Mouse (Mus musculus): ENCODE measurements around the gene Uba2. TPM values are rescaled to one million over a fixed set of nuclear protein-coding genes. Genes with fewer than 3 reads are reported as not detected.
"Not testable (repeated sequence)": the region's sequence is repeated elsewhere in the genome, so short reads cannot be mapped to it uniquely, and the experiment has no call there.

Gene Uba2
- polyA plus RNA-seq, 1 experiment from 2014 or later = 80.5 TPM

GRCm38 (mm10) chr7:34183356-34183755, 14.0 kb upstream of the Uba2 start:
- Histone ChIP-seq H3K27ac (replicated peaks) (peak overlapping the region; percentile 45; the same call in 1 of the 2 replicates), H3K36me3 (ENCODE audit: control insufficient read depth, insufficient read depth, low read length) (peaks cover 25% of the 10 kb centered on the region), H3K9me3 (ENCODE audit: control insufficient read depth, low read length) (no peaks in the 10 kb centered on the region), H3K4me1 (replicated peaks; ENCODE audit: control insufficient read depth, insufficient read depth) (no peaks in the 10 kb centered on the region), H3K27me3 (ENCODE audit: control insufficient read depth, insufficient read depth, low read length) (no peaks in the 10 kb centered on the region), H3K4me3 (ENCODE audit: low read depth, low read length) (no peak overlapping the region), H3K4me2 (replicated peaks; ENCODE audit: low read depth) (no peak overlapping the region), H3K9ac (ENCODE audit: low read length) (no peak overlapping the region)
- no peak for TF ChIP-seq CTCF (IDR thresholded peaks at IDR 0.05; ENCODE audit: low read depth)
- no peak for TF ChIP-seq EP300 (optimal IDR thresholded peaks at IDR 0.05)
- DNase-seq (ENCODE audit: low spot score) (no peak), ATAC-seq (ENCODE audit: low FRiP score, low TSS enrichment) (peak; percentile 76)
- 76% methylated on average over 13 of the region's 13 CpGs for WGBS

DNA sequence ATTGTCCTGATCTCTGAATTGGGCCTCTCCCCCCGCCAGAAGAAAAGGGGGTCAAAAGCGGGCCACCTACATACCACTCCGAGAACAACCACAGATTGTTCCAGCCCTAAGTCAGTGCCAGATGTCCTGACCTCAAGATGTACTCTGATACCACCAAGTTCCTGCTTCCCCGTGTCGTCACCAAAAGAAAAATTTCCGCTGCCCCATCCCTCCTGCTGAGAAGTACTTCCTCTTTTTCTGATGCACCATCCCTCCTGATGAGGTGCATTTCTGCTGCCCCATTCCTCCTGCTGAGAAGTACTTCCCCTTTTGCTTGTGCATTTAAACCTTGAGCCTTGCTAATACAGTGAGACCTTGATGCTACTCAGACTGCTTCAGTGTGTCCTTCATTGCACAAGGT, 6.8 kb upstream of the Uba2 start:
- not testable (repeated sequence) for H3K9ac ChIP-seq (ENCODE audit: low read length); DNase-seq (ENCODE audit: low spot score); H3K4me2 ChIP-seq (replicated peaks; ENCODE audit: low read depth); ATAC-seq (ENCODE audit: low FRiP score, low TSS enrichment); H3K4me1 ChIP-seq (replicated peaks; ENCODE audit: control insufficient read depth, insufficient read depth); H3K4me3 ChIP-seq (ENCODE audit: low read depth, low read length); H3K27ac ChIP-seq (replicated peaks); H3K27me3 ChIP-seq (ENCODE audit: control insufficient read depth, insufficient read depth, low read length); H3K9me3 ChIP-seq (ENCODE audit: control insufficient read depth, low read length); H3K36me3 ChIP-seq (ENCODE audit: control insufficient read depth, insufficient read depth, low read length)
- WGBS = 86% methylated on average over 6 of the region's 6 CpGs

DNA sequence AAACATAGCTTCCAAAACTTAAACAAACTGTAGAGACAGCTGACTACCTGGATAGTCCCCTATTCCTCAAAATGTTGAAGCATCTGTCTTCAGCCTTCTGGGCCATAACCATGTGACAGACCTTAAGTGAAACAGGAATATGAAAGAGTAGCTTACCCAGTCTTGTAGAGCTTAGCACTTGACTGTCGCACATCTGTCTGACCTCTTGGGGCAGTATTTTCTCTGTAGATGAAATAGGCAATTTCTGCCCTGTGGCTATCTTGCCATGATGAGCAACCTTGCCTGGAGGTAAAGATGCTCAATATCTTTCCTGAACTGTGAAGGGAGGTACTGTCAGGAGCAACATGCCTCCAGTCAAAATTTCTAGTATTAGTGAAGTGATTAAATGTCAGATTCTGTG, 2.9 kb upstream of the Uba2 start:
- ATAC-seq (ENCODE audit: low FRiP score, low TSS enrichment) (no peak), DNase-seq (ENCODE audit: low spot score) (no peak)
- Histone ChIP-seq H3K9ac (ENCODE audit: low read length) (no peak overlapping the region), H3K27ac (replicated peaks) (no peak overlapping the region), H3K36me3 (ENCODE audit: control insufficient read depth, insufficient read depth, low read length) (no peaks in the 10 kb centered on the region), H3K4me1 (replicated peaks; ENCODE audit: control insufficient read depth, insufficient read depth) (no peaks in the 10 kb centered on the region), H3K4me3 (ENCODE audit: low read depth, low read length) (no peak overlapping the region), H3K9me3 (ENCODE audit: control insufficient read depth, low read length) (no peaks in the 10 kb centered on the region), H3K4me2 (replicated peaks; ENCODE audit: low read depth) (no peak overlapping the region), H3K27me3 (ENCODE audit: control insufficient read depth, insufficient read depth, low read length) (no peaks in the 10 kb centered on the region)
- TF ChIP-seq EP300 (optimal IDR thresholded peaks at IDR 0.05) = no peak
- peak; percentile 15 for TF ChIP-seq CTCF (IDR thresholded peaks at IDR 0.05; ENCODE audit: low read depth)
- WGBS = 69% methylated on average over 1 of the region's 1 CpGs

DNA sequence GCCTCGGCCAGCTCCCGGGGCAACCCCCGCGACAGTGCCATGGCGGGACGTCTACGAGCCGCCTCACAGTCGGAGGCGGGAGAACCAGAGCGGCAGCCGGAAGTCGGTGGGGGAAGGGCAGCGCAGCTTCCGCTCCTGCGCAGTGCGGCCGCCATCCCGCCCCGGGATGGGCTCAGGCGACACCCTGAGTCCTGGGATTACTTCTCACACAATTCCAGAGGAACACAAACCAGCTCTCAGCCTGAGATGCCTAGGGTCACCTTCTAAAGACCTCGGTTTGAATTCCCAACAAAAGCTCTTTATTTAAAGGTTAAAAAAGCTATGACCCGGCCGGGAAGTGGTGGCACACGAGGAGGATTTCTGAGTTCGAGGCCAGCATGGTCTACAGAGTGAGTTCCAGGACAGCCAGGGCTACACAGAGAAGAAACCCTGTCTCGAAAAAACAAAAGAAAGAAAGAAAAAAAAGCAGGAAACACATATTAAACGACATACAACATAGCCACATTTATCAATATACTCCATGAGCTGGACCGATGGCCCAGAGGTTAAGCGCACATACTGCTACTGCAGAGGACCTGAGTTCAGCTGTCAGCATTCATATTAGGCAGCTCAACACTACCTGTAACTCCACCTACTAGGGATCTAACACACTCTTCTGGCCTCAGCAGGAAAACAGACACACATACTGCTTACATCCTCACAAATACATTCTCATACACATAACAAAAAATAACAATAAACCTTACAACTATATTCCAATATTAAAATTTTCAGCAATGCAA, 738 bp downstream of the Uba2 start:
- Histone ChIP-seq H3K4me3 (ENCODE audit: low read depth, low read length) (peak overlapping the region; percentile 94), H3K36me3 (ENCODE audit: control insufficient read depth, insufficient read depth, low read length) (no peaks in the 10 kb centered on the region; the same call in 1 of the 2 replicates), H3K9me3 (ENCODE audit: control insufficient read depth, low read length) (no peaks in the 10 kb centered on the region), H3K9ac (ENCODE audit: low read length) (peak overlapping the region; percentile 94), H3K27me3 (ENCODE audit: control insufficient read depth, insufficient read depth, low read length) (no peaks in the 10 kb centered on the region), H3K27ac (replicated peaks) (peak overlapping the region; percentile 90), H3K4me1 (replicated peaks; ENCODE audit: control insufficient read depth, insufficient read depth) (no peaks in the 10 kb centered on the region), H3K4me2 (replicated peaks; ENCODE audit: low read depth) (peak overlapping the region; percentile 82)
- 9% methylated on average over 30 of the region's 30 CpGs for WGBS
- TF ChIP-seq EP300 (optimal IDR thresholded peaks at IDR 0.05) = no peak
- no peak; the same call in 1 of the 2 replicates for TF ChIP-seq CTCF (IDR thresholded peaks at IDR 0.05; ENCODE audit: low read depth)
- peak; percentile 98 for ATAC-seq (ENCODE audit: low FRiP score, low TSS enrichment)
- DNase-seq (ENCODE audit: low spot score) = peak; percentile 93

- TF ChIP-seq CTCF (IDR thresholded peaks at IDR 0.05; ENCODE audit: low read depth) = no peak
- no peak for TF ChIP-seq EP300 (optimal IDR thresholded peaks at IDR 0.05)
- Histone ChIP-seq H3K4me3 (ENCODE audit: low read depth, low read length) (peak overlapping the region; percentile 94), H3K9ac (ENCODE audit: low read length) (peak overlapping the region; percentile 94), H3K36me3 (ENCODE audit: control insufficient read depth, insufficient read depth, low read length) (peaks cover 5% of the 10 kb centered on the region), H3K9me3 (ENCODE audit: control insufficient read depth, low read length) (no peaks in the 10 kb centered on the region), H3K27ac (replicated peaks) (peak overlapping the region; percentile 90), H3K4me1 (replicated peaks; ENCODE audit: control insufficient read depth, insufficient read depth) (no peaks in the 10 kb centered on the region), H3K4me2 (replicated peaks; ENCODE audit: low read depth) (peak overlapping the region; percentile 82), H3K27me3 (ENCODE audit: control insufficient read depth, insufficient read depth, low read length) (no peaks in the 10 kb centered on the region)
- WGBS = under 1% methylated on average over 49 of the region's 54 CpGs
- DNase-seq (ENCODE audit: low spot score) = no peak
- peak; percentile 83 for ATAC-seq (ENCODE audit: low FRiP score, low TSS enrichment)
These were observed 1.5 kb downstream of the Uba2 start for GRCm38 (mm10) chr7:34167766-34168469.

DNA sequence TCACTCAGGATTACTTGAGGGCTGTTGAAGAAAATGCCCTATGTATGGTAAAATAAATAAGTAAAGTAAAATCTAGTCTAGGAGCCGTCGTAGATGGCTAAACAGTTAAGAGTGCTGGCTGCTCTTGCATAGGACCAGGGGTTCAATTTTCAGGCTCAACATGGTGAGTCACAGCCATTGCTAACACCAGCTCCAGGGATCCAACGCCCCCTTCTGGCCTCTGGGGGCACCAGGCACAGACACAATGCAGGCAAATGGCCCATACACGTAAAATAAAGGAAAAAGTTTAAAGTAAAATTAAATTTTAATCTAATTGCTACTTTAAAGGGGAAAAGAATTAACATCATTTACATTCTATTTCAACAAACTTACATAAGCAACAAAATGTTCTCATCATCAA, 2.5 kb downstream of the Uba2 start:
- Histone ChIP-seq H3K36me3 (ENCODE audit: control insufficient read depth, insufficient read depth, low read length) (peaks cover 9% of the 10 kb centered on the region), H3K27me3 (ENCODE audit: control insufficient read depth, insufficient read depth, low read length) (no peaks in the 10 kb centered on the region), H3K4me3 (ENCODE audit: low read depth, low read length) (no peak overlapping the region), H3K4me1 (replicated peaks; ENCODE audit: control insufficient read depth, insufficient read depth) (no peaks in the 10 kb centered on the region), H3K9ac (ENCODE audit: low read length) (no peak overlapping the region), H3K4me2 (replicated peaks; ENCODE audit: low read depth) (no peak overlapping the region), H3K9me3 (ENCODE audit: control insufficient read depth, low read length) (no peaks in the 10 kb centered on the region), H3K27ac (replicated peaks) (no peak overlapping the region)
- TF ChIP-seq EP300 (optimal IDR thresholded peaks at IDR 0.05) = no peak
- peak; percentile 72 for TF ChIP-seq CTCF (IDR thresholded peaks at IDR 0.05; ENCODE audit: low read depth)
- DNase-seq (ENCODE audit: low spot score) (peak; percentile 71), ATAC-seq (ENCODE audit: low FRiP score, low TSS enrichment) (no peak)
- 45% methylated on average over 4 of the region's 4 CpGs for WGBS

Measured in stomach, postnatal 0 days (tissue).